Mouse (Mus musculus) embryo, embryonic 9.5 days (tissue): ENCODE measurements around the gene Btbd9.

Source experiments
- DNase-seq: peaks from one replicate; pipeline ENCODE4 v3.0.0-alpha.2; 2017; ENCODE audit errors: extremely low spot score

The Btbd9 gene

GRCm38 (mm10) chr17:30339317-30339716 lies 237.0 kb downstream of the Btbd9 start:
- DNase-seq, result no peak

DNA sequence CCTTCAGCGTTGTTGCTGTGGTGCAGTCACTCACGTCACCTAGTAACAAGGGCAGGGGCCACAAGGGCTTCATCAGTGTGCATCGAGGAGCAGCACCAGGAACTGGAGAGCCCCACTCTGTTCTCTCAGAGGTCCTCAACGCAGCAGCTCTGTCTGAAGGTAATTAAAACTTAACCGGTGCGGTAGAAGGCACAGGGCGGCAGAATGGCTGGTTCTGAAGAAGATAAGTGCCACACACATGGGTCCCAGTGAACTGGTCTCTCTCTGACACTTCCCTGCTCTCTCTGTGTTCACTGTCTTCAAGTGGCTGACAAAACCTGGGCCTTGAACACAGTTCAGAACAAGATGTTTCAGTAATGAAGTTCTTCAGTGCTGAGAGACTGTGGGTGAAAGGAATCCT lies 239.5 kb downstream of the Btbd9 start:
- no peak for DNase-seq

- no peak for DNase-seq
Measured at GRCm38 (mm10) chr17:30336280-30336679, 240.0 kb downstream of the Btbd9 start.

DNA sequence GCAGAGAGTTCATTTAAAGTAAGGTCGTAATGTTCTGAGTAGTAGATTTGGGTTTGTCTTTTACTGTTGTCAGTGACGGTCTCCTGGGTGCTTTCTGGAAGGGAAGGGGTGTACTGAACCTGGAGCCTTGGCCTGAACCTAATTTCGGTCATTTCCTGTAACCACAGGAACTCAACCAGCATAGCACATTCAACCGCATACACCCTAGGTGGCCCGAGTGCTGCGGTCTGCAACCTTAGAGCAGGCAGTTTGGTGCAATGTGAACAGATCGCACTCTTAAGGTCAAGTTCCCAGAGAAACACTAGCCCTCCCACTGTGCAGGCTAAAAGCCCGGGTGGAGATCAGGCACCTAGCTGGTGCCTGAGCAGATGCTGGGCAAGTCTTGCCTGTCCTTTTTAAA lies 240.5 kb downstream of the Btbd9 start:
- no peak for DNase-seq

- DNase-seq, result no peak
Measured at GRCm38 (mm10) chr17:30334257-30334656, 242.0 kb downstream of the Btbd9 start.

GRCm38 (mm10) chr17:30333136-30333535 lies 243.2 kb downstream of the Btbd9 start:
- DNase-seq, result no peak

- no peak for DNase-seq
Measured at GRCm38 (mm10) chr17:30331380-30331779, 244.9 kb downstream of the Btbd9 start.

DNA sequence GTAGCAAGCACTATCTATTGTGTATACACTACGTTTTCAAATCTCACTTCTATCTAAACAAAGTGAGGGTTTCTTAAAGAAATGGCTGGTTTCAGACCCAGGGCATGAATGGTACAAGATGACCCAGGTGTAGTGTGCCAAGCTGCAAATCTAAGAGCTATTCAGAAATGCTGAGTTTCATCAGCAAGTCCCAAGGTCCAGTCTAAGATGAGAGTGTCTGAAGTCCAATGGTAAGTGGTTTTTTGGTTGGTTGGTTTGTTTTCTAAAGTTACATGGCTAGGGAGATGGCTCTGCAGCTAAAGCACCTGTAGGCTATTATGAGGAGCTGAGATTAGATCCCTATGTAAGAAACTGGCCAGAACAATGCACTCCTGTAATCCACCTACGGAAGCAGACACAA lies 246.8 kb downstream of the Btbd9 start:
- DNase-seq, result no peak

DNA sequence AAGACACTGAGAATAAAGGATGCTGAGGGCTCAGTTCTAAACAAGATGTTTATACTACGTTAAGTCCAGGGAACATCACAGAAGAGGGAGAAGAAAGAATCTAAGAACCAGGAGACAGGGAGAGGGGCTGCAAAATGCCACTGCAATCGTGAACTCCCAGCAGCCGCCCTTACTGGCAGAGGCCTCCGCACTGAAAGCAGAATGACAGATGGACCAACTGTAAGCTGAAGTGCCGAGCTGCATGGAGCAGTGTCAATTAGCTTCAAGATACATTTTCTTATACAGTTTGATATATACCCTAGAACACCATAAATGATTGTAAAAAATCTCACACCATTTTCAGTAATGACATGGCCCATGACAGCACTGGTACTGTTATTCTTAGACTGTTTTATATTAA lies 247.4 kb downstream of the Btbd9 start:
- DNase-seq, result no peak

DNA sequence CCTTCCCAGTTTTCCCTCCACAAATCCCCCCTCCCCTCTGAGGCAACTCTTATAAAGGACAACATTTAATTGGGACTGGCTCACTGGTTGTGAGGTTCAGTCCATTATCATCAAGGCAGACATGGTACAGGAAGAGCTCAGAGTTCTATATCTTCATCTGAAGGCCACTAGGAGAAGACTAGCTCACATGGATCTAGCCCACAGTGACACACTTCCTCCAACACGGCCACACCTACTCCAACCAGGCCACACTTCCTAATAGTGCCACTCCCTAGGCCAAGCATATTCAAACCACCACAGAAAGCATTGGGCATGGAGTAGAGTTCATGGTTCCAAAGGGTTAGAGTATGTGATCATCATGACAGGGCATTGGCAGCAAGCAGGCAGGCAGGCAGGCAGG lies 249.4 kb downstream of the Btbd9 start:
- no peak for DNase-seq

DNA sequence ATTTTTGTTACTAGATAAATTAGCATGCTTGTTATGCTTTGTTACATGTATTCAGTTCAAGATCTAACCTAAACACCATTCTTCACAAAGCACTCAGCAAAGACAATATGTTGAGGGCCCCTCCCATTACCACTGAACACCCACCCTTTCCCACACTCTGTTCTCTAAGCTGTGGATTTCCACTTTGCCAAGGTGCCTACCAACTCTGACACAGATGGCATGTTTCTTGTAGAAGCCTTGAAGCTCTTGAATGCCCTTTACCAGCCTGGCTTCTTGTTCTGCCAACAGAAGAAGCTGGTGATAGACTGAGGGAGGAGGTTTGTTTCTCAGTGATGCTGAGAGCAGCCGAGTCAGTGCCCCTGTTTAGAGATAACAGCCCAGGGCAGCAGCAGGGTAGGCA lies 256.0 kb downstream of the Btbd9 start:
- DNase-seq, result no peak

GRCm38 (mm10) chr17:30312688-30313087 lies 263.6 kb downstream of the Btbd9 start:
- no peak for DNase-seq

DNA sequence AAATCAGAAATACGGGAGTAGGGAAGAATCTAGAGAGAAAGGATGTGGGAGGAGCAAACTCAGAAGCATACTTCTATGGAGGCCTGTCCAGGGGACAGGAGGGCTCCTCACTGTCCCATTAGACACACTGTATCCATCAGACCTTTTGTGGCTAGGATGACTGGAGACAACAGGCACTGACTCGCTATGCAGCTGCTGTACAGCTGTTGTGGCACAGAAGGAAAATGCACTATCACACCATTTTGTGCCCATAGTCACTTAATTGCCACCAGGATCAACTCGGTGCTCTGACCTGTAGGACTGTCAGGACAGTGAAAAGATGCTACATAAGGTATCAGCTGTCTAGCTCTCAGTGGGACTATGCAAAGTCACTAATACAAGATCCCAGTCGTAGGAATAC lies 266.7 kb downstream of the Btbd9 start:
- no peak for DNase-seq

- no peak for DNase-seq
Measured at GRCm38 (mm10) chr17:30308889-30309288, 267.4 kb downstream of the Btbd9 start.

GRCm38 (mm10) chr17:30308317-30308716 lies 268.0 kb downstream of the Btbd9 start:
- no peak for DNase-seq

DNA sequence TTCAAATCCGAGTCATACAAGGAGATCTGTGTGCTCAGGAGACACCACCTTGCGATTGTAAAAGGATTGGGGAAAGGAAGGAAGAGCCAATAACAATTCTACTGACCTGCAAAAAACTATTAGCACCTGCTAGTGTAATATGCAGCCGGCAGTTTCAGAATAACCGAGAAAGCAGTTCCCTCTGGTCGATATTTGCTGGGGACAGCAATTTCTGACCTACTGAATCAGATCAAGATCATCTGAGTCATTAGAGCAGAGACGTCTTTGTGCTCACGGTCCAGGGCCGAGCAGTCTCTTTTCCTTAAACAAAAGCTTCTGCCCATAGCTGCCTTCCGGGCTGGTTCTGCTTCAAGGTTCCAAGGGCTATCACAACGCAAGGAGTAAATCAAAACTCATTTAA lies 269.1 kb downstream of the Btbd9 start:
- DNase-seq, result no peak

- no peak for DNase-seq
Measured at GRCm38 (mm10) chr17:30304766-30305165, 271.5 kb downstream of the Btbd9 start.

DNA sequence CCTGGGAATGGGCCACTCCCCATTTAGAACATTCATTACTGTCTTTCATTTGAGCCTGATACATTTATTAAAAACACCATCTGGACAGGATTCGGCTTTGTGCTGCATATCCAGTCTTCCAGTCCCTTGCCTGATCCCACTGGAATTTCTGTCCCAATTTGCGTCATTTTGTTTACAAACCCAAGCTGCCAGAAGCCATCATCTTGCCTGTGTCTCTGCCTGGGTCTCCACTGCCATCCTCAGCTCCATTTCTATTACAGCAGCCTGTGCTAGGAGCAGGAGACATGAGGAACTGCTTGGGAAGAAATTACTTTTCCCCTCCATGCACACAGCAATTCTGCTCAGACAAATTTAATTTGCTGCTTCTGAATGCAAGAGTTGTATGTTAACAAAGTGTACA lies 274.9 kb downstream of the Btbd9 start:
- no peak for DNase-seq

GRCm38 (mm10) chr17:30297432-30297831 lies 278.9 kb downstream of the Btbd9 start:
- no peak for DNase-seq

- no peak for DNase-seq
Measured at GRCm38 (mm10) chr17:30296069-30296468, 280.2 kb downstream of the Btbd9 start.

DNA sequence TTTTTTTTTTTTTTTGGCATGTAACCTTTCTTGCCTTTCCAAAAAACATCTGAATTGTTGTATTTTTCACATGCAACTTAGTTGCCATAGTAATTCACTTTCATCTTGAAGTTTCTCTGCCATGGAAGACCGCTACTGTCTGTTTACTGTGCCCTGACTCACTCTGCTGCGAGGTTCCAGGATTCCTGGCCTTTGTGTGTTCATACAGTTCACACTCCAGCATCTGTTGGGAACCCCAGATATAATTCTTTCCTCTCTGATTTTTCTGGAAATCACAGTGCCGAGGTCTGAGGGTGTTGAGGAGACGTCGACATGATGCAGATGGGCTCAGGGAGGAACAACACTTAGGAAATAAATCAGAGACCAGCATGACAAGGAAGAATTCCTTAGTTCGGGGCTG lies 283.6 kb downstream of the Btbd9 start:
- DNase-seq, result no peak

DNA sequence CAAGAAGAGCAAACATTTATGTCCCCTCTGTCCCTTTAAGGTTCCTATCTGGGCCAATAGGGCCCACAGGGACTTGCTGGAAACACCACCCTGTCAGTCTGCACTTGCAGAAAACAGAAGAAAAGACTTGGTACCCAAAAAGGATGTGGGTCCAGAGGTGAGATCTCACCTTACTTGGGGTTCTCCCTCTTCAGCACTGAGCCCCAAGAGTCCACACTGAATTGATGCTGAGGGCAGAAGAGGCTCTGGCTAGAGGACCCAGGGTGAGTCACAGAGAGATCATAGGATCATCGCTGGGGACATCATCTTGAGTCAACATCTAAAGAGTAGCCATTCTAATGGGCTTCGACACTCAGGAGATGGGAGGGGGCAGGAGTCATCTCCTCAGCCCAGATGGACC lies 290.6 kb downstream of the Btbd9 start:
- no peak for DNase-seq

DNA sequence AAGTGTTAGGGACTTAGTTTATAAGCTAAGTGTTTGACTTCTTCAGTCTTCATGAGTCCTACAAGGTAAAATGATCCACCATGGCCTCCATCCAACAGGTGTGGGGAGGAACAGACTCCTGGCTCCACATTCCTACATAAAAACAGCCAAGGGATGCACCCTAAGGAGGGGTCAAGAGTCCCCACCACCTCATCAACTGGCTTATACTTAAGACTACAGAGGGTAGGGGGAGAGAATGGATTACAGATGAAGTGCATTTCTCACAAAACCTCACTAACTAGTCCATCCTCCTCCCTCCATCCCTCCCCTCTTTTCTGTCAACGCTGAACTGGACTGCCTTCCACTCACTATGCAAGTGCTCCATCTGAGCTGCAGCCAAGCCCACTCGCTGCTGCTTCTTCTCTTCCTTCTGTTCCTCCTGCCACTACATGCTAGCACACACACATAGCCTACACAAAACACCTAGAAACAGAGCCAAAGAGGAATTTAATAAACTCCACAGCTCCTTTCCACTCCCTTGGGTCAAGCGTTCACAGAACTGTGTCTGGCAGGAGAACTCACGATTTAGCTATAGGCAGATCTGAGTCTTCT lies 292.7 kb downstream of the Btbd9 start:
- DNase-seq, result no peak

GRCm38 (mm10) chr17:30283001-30283400 lies 293.3 kb downstream of the Btbd9 start:
- DNase-seq, result no peak
